Comparison of ENCODE assay signal across 8 mouse cellular contexts in genomic region chrX:97377065-97377421, GRCm38 (mm10). TPM values are rescaled to one million over a fixed set of nuclear protein-coding genes. Genes with fewer than 3 reads are reported as not detected.
DNase-seq lines count a peak whose midpoint lies in the region; ATAC-seq and TF ChIP-seq lines count a peak whose summit lies in the region.

Eda2r (minus strand) TSS chrX:97377216.

- WGBS in intestine, postnatal 0 days = 14% methylated on average over 8 of the region's 8 CpGs
- WGBS in neural tube, embryonic 15.5 days = 23% methylated on average over 8 of the region's 8 CpGs

- H3K4me3 ChIP-seq in intestine, postnatal 0 days (ENCODE audit: low read depth, low read length) = no peak within 1 kb of the TSS
- H3K4me3 ChIP-seq in neural tube, embryonic 15.5 days (replicated peaks) = peak within 1 kb of the TSS; percentile 25

- H3K27ac ChIP-seq in intestine, postnatal 0 days (ENCODE audit: low read depth, low read length) = no peak within 1 kb of the TSS
- H3K27ac ChIP-seq in neural tube, embryonic 15.5 days (replicated peaks) = no peak within 1 kb of the TSS

- H3K36me3 ChIP-seq in intestine, postnatal 0 days (ENCODE audit: control insufficient read depth, insufficient read depth) = no peaks in the 10 kb centered on the region
- H3K36me3 ChIP-seq in neural tube, embryonic 15.5 days = no peaks in the 10 kb centered on the region

- peak; percentile 1 to 13 for DNase-seq in layer of hippocampus, postnatal 10 days (ENCODE audit: low spot score in 2 of 2)
- DNase-seq in layer of hippocampus, adult 9-10 months (ENCODE audit: low spot score) = no peak
- peak; percentile 50 for DNase-seq in embryo, embryonic 9.5 days (ENCODE audit: extremely low spot score)
- DNase-seq in heart, adult 11 months = peak; percentile 99
- DNase-seq in lung, adult 18-20 months = peak; percentile 42 to 62
- DNase-seq in left cerebral cortex, adult 18-20 months (ENCODE audit: low spot score in 2 of 2) = no peak

- H3K9me3 ChIP-seq in intestine, postnatal 0 days (ENCODE audit: control insufficient read depth) = no peaks in the 10 kb centered on the region
- no peaks in the 10 kb centered on the region for H3K9me3 ChIP-seq in neural tube, embryonic 15.5 days (replicated peaks)

- H3K4me1 ChIP-seq in intestine, postnatal 0 days (replicated peaks; ENCODE audit: control insufficient read depth, insufficient read depth, low read length) = no peaks in the 10 kb centered on the region
- H3K4me1 ChIP-seq in neural tube, embryonic 15.5 days = no peaks in the 10 kb centered on the region

- H3K9ac ChIP-seq in intestine, postnatal 0 days (ENCODE audit: low read depth, low read length) = no peak within 1 kb of the TSS
- no peak within 1 kb of the TSS for H3K9ac ChIP-seq in neural tube, embryonic 15.5 days (replicated peaks)

- ATAC-seq in intestine, postnatal 0 days = peak; percentile 80
- peak; percentile 91 for ATAC-seq in neural tube, embryonic 15.5 days (ENCODE audit: low FRiP score)

- peak within 1 kb of the TSS; percentile 37 for H3K4me2 ChIP-seq in intestine, postnatal 0 days (replicated peaks; ENCODE audit: low read depth)
- H3K4me2 ChIP-seq in neural tube, embryonic 15.5 days = peak within 1 kb of the TSS; percentile 45

- TF ChIP-seq CTCF in intestine, postnatal 0 days (IDR thresholded peaks at IDR 0.05; ENCODE audit: low read depth) = no peak

- H3K27me3 ChIP-seq in intestine, postnatal 0 days (replicated peaks; ENCODE audit: control insufficient read depth, insufficient read depth, low read length) = no peaks in the 10 kb centered on the region
- no peaks in the 10 kb centered on the region for H3K27me3 ChIP-seq in neural tube, embryonic 15.5 days (replicated peaks)

RNA-seq across cellular contexts. Expression of gene Eda2r, which starts in this region (rescaled TPM):
- 1 to 10 TPM in 1 of 2 experiments, under 1 TPM in 1; 0.73 to 1.3 TPM for total RNA-seq in layer of hippocampus, postnatal 10 days (2021)
- 0.68 and 0.69 TPM in 2 replicates for polyA plus RNA-seq in intestine, postnatal 0 days (2015; fragmentation: Nextera tagmentation; extraction: Ambion mirVana)
- 1.3 and 1.4 TPM in 2 replicates for polyA plus RNA-seq in neural tube, embryonic 15.5 days (2015; fragmentation: Nextera tagmentation; extraction: Ambion mirVana)
- under 1 TPM; 0.19 to 0.26 TPM for total RNA-seq in left cerebral cortex, adult 18-20 months (2021)

Comparison
In these comparisons a context has a peak if more than half of its experiments do, and no peak if none do; other contexts are left out.
1. DNase-seq: peak in layer of hippocampus, postnatal 10 days (2 of 2), embryo, embryonic 9.5 days (single experiment), heart, adult 11 months (single experiment) and lung, adult 18-20 months (2 of 2); none in layer of hippocampus, adult 9-10 months (single experiment) and left cerebral cortex, adult 18-20 months (0 of 2).
2. Peak in ATAC-seq and H3K4me2 ChIP-seq in intestine, postnatal 0 days; RNA of the gene not detected or under 1 TPM.